Mouse (Mus musculus) limb, embryonic 11.5 days (tissue): ENCODE data around the gene Rhox3g. TPM values are rescaled to one million over a fixed set of nuclear protein-coding genes. Genes with fewer than 3 reads are reported as not detected.
"Not testable (repeated sequence)": the region's sequence is repeated elsewhere in the genome, so short reads cannot be mapped to it uniquely, and the experiment has no call there.

Experiments
- ATAC-seq: fragments of 200-750 bp; cut with Nextera tagmentation; 2 replicates; pipeline ENCODE4 v1.8.0; 2017; ENCODE audit warnings: low read depth; ENCODE audit not compliant: insufficient number of reproducible peaks, low FRiP score, low TSS enrichment
- DNase-seq: peaks from one replicate; pipeline ENCODE4 v3.0.0-alpha.2; 2015; ENCODE audit warnings: low spot score
- H3K27ac ChIP-seq: fragments of 300-500 bp; sonication (generic); replicated peaks from 2 replicates; pipeline ENCODE4 v1.5.1; 2014; ENCODE audit warnings: low read depth, mild to moderate bottlenecking, low read length
- H3K27me3 ChIP-seq: fragments of 300-500 bp; sonication (generic); 2 replicates; pipeline ENCODE4 v1.6.1; 2014; ENCODE audit warnings: mild to moderate bottlenecking, low read length, mixed read lengths; ENCODE audit not compliant: control insufficient read depth, insufficient read depth
- H3K36me3 ChIP-seq: fragments of 300-500 bp; sonication (generic); 2 replicates; pipeline ENCODE4 v1.6.1; 2014; ENCODE audit warnings: mild to moderate bottlenecking, low read length, moderate library complexity, mixed read lengths; ENCODE audit not compliant: control insufficient read depth, insufficient read depth
- H3K4me1 ChIP-seq: fragments of 300-500 bp; sonication (generic); 2 replicates; pipeline ENCODE4 v1.6.1; 2014; ENCODE audit warnings: low read length, mixed read lengths; ENCODE audit not compliant: control insufficient read depth, insufficient read depth
- H3K4me2 ChIP-seq: fragments of 300-500 bp; sonication (generic); 2 replicates; pipeline ENCODE4 v1.6.1; 2014; ENCODE audit warnings: low read depth, mild to moderate bottlenecking, moderate library complexity; ENCODE audit not compliant: severe bottlenecking
- H3K4me3 ChIP-seq: fragments of 300-500 bp; sonication (generic); 2 replicates; pipeline ENCODE4 v1.5.1; 2014; ENCODE audit warnings: low read depth, low read length
- H3K9ac ChIP-seq: fragments of 300-500 bp; sonication (generic); 2 replicates; pipeline ENCODE4 v1.6.1; 2014; ENCODE audit warnings: mild to moderate bottlenecking, low read length
- H3K9me3 ChIP-seq: fragments of 300-500 bp; sonication (generic); 2 replicates; pipeline ENCODE4 v1.6.1; 2016; ENCODE audit warnings: low read length; ENCODE audit not compliant: control insufficient read depth
- WGBS: fragments of 180-500 bp; shearing (Covaris S2); extraction: QIAGEN DNeasy Blood & Tissue Kit; methylation state at CpG from one replicate; pipeline ENCODE4 v1.1.7; 2014; 5-methylcytosine and 5-hydroxymethylcytosine counted together
- polyA plus RNA-seq: library from polyadenylated mRNA; unstranded; fragments of >200 nt; fragmentation: Nextera tagmentation; extraction: Ambion mirVana; gene quantifications from 2 replicates; pipeline ENCODE4 v1.2.1, GENCODE M21; 2014

Rhox3g gene
- polyA plus RNA-seq = not detected in 2 replicates

DNA sequence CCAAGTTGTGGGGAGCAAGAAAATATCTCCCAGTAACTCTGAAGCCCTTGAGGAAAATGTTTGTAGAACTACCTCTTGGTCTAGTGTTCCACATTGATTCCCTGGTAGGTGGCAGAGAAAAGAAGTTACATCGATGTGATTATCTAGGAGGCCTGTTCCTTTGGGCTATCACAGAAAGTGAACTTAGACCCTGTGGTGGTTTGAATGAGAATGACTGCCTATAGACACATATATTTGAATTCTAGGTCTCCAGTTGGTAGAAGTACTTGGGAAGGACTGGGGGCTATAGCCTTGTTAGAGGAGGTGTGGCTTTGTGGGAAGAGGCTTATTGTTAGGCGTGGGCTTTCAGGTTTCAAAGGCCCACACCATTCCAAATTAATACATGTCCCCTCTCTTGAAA lies at the start of gene Rhox3g:
Rhox3g (minus strand) TSS at position 101 of the 400 bp plus-strand sequence.
- not testable (repeated sequence) for H3K9me3 ChIP-seq, H3K4me2 ChIP-seq, DNase-seq, H3K27me3 ChIP-seq, ATAC-seq, H3K27ac ChIP-seq, H3K4me3 ChIP-seq, H3K4me1 ChIP-seq, H3K36me3 ChIP-seq, H3K9ac ChIP-seq
- 88% methylated on average over 2 of the region's 2 CpGs for WGBS

- not testable (repeated sequence) for H3K9me3 ChIP-seq, H3K4me1 ChIP-seq, H3K4me2 ChIP-seq, H3K36me3 ChIP-seq, H3K4me3 ChIP-seq, H3K27me3 ChIP-seq, ATAC-seq, H3K27ac ChIP-seq, DNase-seq, H3K9ac ChIP-seq
- WGBS = 83% methylated on average over 8 of the region's 8 CpGs
These were observed 44.8 kb upstream of the Rhox3g start, which contains the start of gene Rhox2h for GRCm38 (mm10) chrX:37673177-37673576. TSS of gene Rhox2h (minus strand) at chrX:37673277.

DNA sequence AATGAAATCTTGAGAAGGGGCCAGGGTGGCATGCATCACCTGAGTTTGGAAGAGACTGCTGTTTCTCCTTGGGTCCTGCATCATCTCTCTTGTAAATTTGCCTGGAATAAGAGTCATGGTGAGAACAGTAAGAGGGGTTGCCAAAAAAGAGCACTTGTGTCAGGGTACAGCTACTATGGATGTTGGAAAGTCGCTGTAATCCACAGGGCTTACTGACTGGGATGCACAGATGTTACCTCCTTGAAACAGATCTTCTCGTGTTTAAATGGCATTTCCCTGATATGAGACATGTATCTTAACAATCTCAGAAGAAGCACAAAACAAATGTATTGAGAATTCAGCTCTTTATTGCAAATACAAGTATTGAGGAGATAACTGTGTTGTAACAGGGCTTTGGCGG lies 40.3 kb upstream of the Rhox3g start, which contains the start of gene Rhox3h:
Rhox3h (minus strand) TSS at position 101 of the 400 bp plus-strand sequence.
- ATAC-seq, H3K27ac ChIP-seq, DNase-seq, H3K9ac ChIP-seq, H3K36me3 ChIP-seq, H3K9me3 ChIP-seq, H3K4me1 ChIP-seq, H3K4me3 ChIP-seq, H3K27me3 ChIP-seq, H3K4me2 ChIP-seq: not testable (repeated sequence)
- 100% methylated on average over 1 of the region's 3 CpGs for WGBS

DNA sequence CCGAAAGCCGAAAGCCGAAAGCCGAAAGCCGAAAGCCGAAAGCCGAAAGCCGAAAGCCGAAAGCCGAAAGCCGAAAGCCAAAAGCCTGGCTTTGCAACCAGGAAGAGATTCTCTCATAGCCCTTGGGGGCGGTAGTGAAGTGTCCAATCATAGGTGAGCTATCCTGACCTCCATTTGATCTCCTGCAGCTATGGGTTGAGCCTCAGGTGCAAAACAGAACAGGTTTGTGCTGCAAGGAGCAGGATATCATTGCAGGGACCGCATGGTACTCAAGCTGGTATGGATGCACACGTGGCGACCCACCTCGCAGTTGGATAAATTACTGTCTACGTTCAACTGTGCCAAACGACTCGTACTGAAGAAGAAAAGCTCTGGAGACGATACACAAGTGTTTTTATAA lies 22.8 kb upstream of the Rhox3g start, which contains the start of gene Rhox4g:
Rhox4g (minus strand) TSS at position 101 of the 400 bp plus-strand sequence.
- H3K4me2 ChIP-seq = not testable (repeated sequence)

GRCm38 (mm10) chrX:37643370-37643769 lies 15.0 kb upstream of the Rhox3g start, which contains the start of gene Rhox2g:
TSS of gene Rhox2g (minus strand) at chrX:37643470.
- not testable (repeated sequence) for H3K4me3 ChIP-seq, H3K27me3 ChIP-seq, H3K9ac ChIP-seq, H3K4me1 ChIP-seq, H3K36me3 ChIP-seq, H3K27ac ChIP-seq, ATAC-seq, DNase-seq, H3K9me3 ChIP-seq, H3K4me2 ChIP-seq
- 83% methylated on average over 6 of the region's 6 CpGs for WGBS

More for the DNA sequence above, 22.8 kb upstream of the Rhox3g start, which contains the start of gene Rhox4g:
- not testable (repeated sequence) for H3K4me3 ChIP-seq, DNase-seq, H3K9ac ChIP-seq, H3K27me3 ChIP-seq, H3K27ac ChIP-seq, H3K4me1 ChIP-seq, H3K9me3 ChIP-seq, ATAC-seq, H3K36me3 ChIP-seq
- WGBS = 86% methylated on average over 15 of the region's 20 CpGs

- not testable (repeated sequence) for H3K36me3 ChIP-seq, H3K27ac ChIP-seq, H3K9ac ChIP-seq, H3K4me2 ChIP-seq, H3K4me1 ChIP-seq, ATAC-seq, H3K9me3 ChIP-seq, H3K27me3 ChIP-seq, H3K4me3 ChIP-seq, DNase-seq
- WGBS = 94% methylated on average over 15 of the region's 19 CpGs
These were observed 20.8 kb downstream of the Rhox3g start, which contains the start of gene Rhox4f for GRCm38 (mm10) chrX:37607604-37608003. TSS of gene Rhox4f (minus strand) at chrX:37607704.

DNA sequence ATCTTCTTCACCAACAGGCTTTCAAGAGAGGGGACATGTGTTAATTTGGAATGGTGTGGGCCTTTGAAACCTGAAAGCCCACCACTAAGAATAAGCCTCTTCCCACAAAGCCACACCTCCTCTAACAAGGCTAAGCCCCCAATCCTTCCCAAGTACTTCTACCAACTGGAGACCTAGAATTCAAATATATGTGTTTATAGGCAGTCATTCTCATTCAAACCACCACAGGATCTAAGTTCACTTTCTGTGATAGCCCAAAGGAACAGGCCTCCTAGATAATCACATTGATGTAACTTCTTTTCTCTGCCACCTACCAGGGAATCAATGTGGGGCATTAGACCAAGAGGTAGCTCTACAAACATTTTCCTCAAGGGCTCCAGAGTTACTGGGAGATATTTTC lies 47.7 kb downstream of the Rhox3g start, which contains the start of gene Rhox3f:
Rhox3f (plus strand) TSS at position 301 of the 400 bp plus-strand sequence.
- not testable (repeated sequence) for H3K36me3 ChIP-seq, H3K9ac ChIP-seq, H3K4me1 ChIP-seq, H3K4me3 ChIP-seq, H3K27me3 ChIP-seq, H3K9me3 ChIP-seq, ATAC-seq, H3K4me2 ChIP-seq, DNase-seq, H3K27ac ChIP-seq
